Mouse (Mus musculus) liver, embryonic 14.5 days (tissue): ENCODE measurements around the gene Maml2.

Experiments used
- CTCF ChIP-seq: IDR thresholded peaks from 2 replicates; pipeline ENCODE4 v1.5.1; 2016; ENCODE audit warnings: antibody characterized with exemption, low read depth, control low read depth
- EP300 ChIP-seq: IDR thresholded peaks from 2 replicates; pipeline ENCODE4 v1.6.1; 2016; ENCODE audit warnings: antibody characterized with exemption, low read depth

- TF ChIP-seq CTCF: no peak
- TF ChIP-seq EP300: no peak
Measured at GRCm38 (mm10) chr9:13313923-13314322, 16.2 kb downstream of the Maml2 start.
